Mouse (Mus musculus): Measurements from ENCODE around the gene Plk5. TPM values are rescaled to one million over a fixed set of nuclear protein-coding genes. Genes with fewer than 3 reads are reported as not detected.

The Plk5 gene
- polyA plus RNA-seq, 1 experiment from 2014 or later = 1.8 TPM

- ATAC-seq (ENCODE audit: insufficient number of reproducible peaks, insufficient read depth, low FRiP score, low TSS enrichment, low read depth) = peak; percentile 61
Measured at GRCm38 (mm10) chr10:80406684-80407501, 50.6 kb downstream of the Plk5 start, which contains the start of gene Uqcr11. Uqcr11 (minus strand) TSS chr10:80406830.

GRCm38 (mm10) chr10:80407924-80408323 lies 51.7 kb downstream of the Plk5 start:
- Histone ChIP-seq H3K4me3 (no peak overlapping the region), H3K9me3 (no peaks in the 10 kb centered on the region), H3K9ac (peak overlapping the region; percentile 94; the same call in 1 of the 2 replicates), H3K27me3 (no peaks in the 10 kb centered on the region), H3K4me2 (peak overlapping the region; percentile 94; the same call in 1 of the 2 replicates), H3K27ac (no peak overlapping the region), H3K4me1 (peaks cover 33% of the 10 kb centered on the region), H3K36me3 (peaks cover 66% of the 10 kb centered on the region)
- ATAC-seq (ENCODE audit: insufficient number of reproducible peaks, insufficient read depth, low FRiP score, low TSS enrichment, low read depth) = no peak
- WGBS = 43% methylated on average over 4 of the region's 4 CpGs

More at GRCm38 (mm10) chr10:80406684-80407501, 50.6 kb downstream of the Plk5 start, which contains the start of gene Uqcr11:
- WGBS = 1% methylated on average over 27 of the region's 27 CpGs
- peak within 1 kb of the TSS; percentile 94 for H3K4me2 ChIP-seq
- peaks cover 33% of the 10 kb centered on the region for H3K4me1 ChIP-seq
- peaks cover 66% of the 10 kb centered on the region for H3K36me3 ChIP-seq
- no peaks in the 10 kb centered on the region for H3K27me3 ChIP-seq
- peak within 1 kb of the TSS; percentile 94 for H3K9ac ChIP-seq
- H3K4me3 ChIP-seq = peak within 1 kb of the TSS; percentile 95
- H3K9me3 ChIP-seq = no peaks in the 10 kb centered on the region
- peak within 1 kb of the TSS; percentile 86 for H3K27ac ChIP-seq

GRCm38 (mm10) chr10:80412656-80413541 lies 56.6 kb downstream of the Plk5 start:
- Histone ChIP-seq H3K27ac (no peak overlapping the region), H3K9ac (no peak overlapping the region), H3K27me3 (no peaks in the 10 kb centered on the region), H3K36me3 (peaks cover 96% of the 10 kb centered on the region), H3K4me3 (no peak overlapping the region), H3K4me2 (no peak overlapping the region), H3K4me1 (peaks cover 8% of the 10 kb centered on the region), H3K9me3 (no peaks in the 10 kb centered on the region)
- 86% methylated on average over 44 of the region's 44 CpGs for WGBS
- ATAC-seq (ENCODE audit: insufficient number of reproducible peaks, insufficient read depth, low FRiP score, low TSS enrichment, low read depth) = no peak

Small RNA genes within 50 kb of the gene (microRNA-seq; reads per million reads assigned to microRNA genes)
- not detected for gene Gm22721

Other genes with a start within 250 kb of the Plk5 start
- 18.5 and 19.0 TPM in 2 replicates for gene Stk11, start 240.7 kb upstream of the Plk5 start, polyA plus RNA-seq (2015; fragmentation: Nextera tagmentation; extraction: Ambion mirVana)
- gene Atp5d, start 217.8 kb upstream of the Plk5 start, polyA plus RNA-seq (2015; fragmentation: Nextera tagmentation; extraction: Ambion mirVana) = 491 and 513 TPM in 2 replicates
- gene Cbarp, start 215.6 kb upstream of the Plk5 start, polyA plus RNA-seq (2015; fragmentation: Nextera tagmentation; extraction: Ambion mirVana) = 6.8 and 9.8 TPM in 2 replicates
- gene Midn, start 208.2 kb upstream of the Plk5 start, polyA plus RNA-seq (2015; fragmentation: Nextera tagmentation; extraction: Ambion mirVana) = 21.2 and 25.7 TPM in 2 replicates
- 142 and 162 TPM in 2 replicates for gene Cirbp, start 190.5 kb upstream of the Plk5 start, polyA plus RNA-seq (2015; fragmentation: Nextera tagmentation; extraction: Ambion mirVana)
- 11.0 and 11.6 TPM in 2 replicates for gene 1600002K03Rik, start 183.5 kb upstream of the Plk5 start, polyA plus RNA-seq (2015; fragmentation: Nextera tagmentation; extraction: Ambion mirVana)
- 26.8 and 38.8 TPM in 2 replicates for gene Efna2, start 177.0 kb upstream of the Plk5 start, polyA plus RNA-seq (2015; fragmentation: Nextera tagmentation; extraction: Ambion mirVana)
- gene Mum1, start 130.0 kb upstream of the Plk5 start, polyA plus RNA-seq (2015; fragmentation: Nextera tagmentation; extraction: Ambion mirVana) = 96.1 and 97.6 TPM in 2 replicates
- gene Ndufs7, start 107.3 kb upstream of the Plk5 start, polyA plus RNA-seq (2015; fragmentation: Nextera tagmentation; extraction: Ambion mirVana) = 266 and 299 TPM in 2 replicates
- gene Gamt, start 95.4 kb upstream of the Plk5 start, polyA plus RNA-seq (2015; fragmentation: Nextera tagmentation; extraction: Ambion mirVana) = 27.2 and 33.6 TPM in 2 replicates
- 66.0 and 70.6 TPM in 2 replicates for gene Dazap1, start 95.0 kb upstream of the Plk5 start, polyA plus RNA-seq (2015; fragmentation: Nextera tagmentation; extraction: Ambion mirVana)
- 1,000 and 1,047 TPM in 2 replicates for gene Rps15, start 64.0 kb upstream of the Plk5 start, polyA plus RNA-seq (2015; fragmentation: Nextera tagmentation; extraction: Ambion mirVana)
- 9.3 and 9.4 TPM in 2 replicates for gene Apc2, start 60.5 kb upstream of the Plk5 start, polyA plus RNA-seq (2015; fragmentation: Nextera tagmentation; extraction: Ambion mirVana)
- gene 2310011J03Rik, start 35.9 kb upstream of the Plk5 start, polyA plus RNA-seq (2015; fragmentation: Nextera tagmentation; extraction: Ambion mirVana) = 49.3 and 57.9 TPM in 2 replicates
- gene Pcsk4, start 27.0 kb upstream of the Plk5 start, polyA plus RNA-seq (2015; fragmentation: Nextera tagmentation; extraction: Ambion mirVana) = 4.4 and 4.9 TPM in 2 replicates
- gene Reep6, start 26.5 kb upstream of the Plk5 start, polyA plus RNA-seq (2015; fragmentation: Nextera tagmentation; extraction: Ambion mirVana) = 6.0 and 6.3 TPM in 2 replicates
- gene Adamtsl5, start 8.0 kb upstream of the Plk5 start, polyA plus RNA-seq (2015; fragmentation: Nextera tagmentation; extraction: Ambion mirVana) = 3.2 and 4.3 TPM in 2 replicates
- 8.9 and 10.4 TPM in 2 replicates for gene Mex3d, start 31.2 kb downstream of the Plk5 start, polyA plus RNA-seq (2015; fragmentation: Nextera tagmentation; extraction: Ambion mirVana)
- gene Mbd3, start 43.1 kb downstream of the Plk5 start, polyA plus RNA-seq (2015; fragmentation: Nextera tagmentation; extraction: Ambion mirVana) = 263 and 297 TPM in 2 replicates
- gene Uqcr11, start 50.4 kb downstream of the Plk5 start, polyA plus RNA-seq (2015; fragmentation: Nextera tagmentation; extraction: Ambion mirVana) = 447 and 479 TPM in 2 replicates
- gene Tcf3, start 77.2 kb downstream of the Plk5 start, polyA plus RNA-seq (2015; fragmentation: Nextera tagmentation; extraction: Ambion mirVana) = 162 and 183 TPM in 2 replicates
- gene Onecut3, start 138.4 kb downstream of the Plk5 start, polyA plus RNA-seq (2015; fragmentation: Nextera tagmentation; extraction: Ambion mirVana) = not detected in 2 replicates
- gene Atp8b3, start 182.7 kb downstream of the Plk5 start, polyA plus RNA-seq (2015; fragmentation: Nextera tagmentation; extraction: Ambion mirVana) = 0.04 and 0.28 TPM in 2 replicates
- 25.9 and 31.3 TPM in 2 replicates for gene Rexo1, start 205.1 kb downstream of the Plk5 start, polyA plus RNA-seq (2015; fragmentation: Nextera tagmentation; extraction: Ambion mirVana)
- gene Klf16, start 220.9 kb downstream of the Plk5 start, polyA plus RNA-seq (2015; fragmentation: Nextera tagmentation; extraction: Ambion mirVana) = 9.5 and 12.0 TPM in 2 replicates
- gene Abhd17a, start 233.9 kb downstream of the Plk5 start, polyA plus RNA-seq (2015; fragmentation: Nextera tagmentation; extraction: Ambion mirVana) = 84.6 and 85.3 TPM in 2 replicates
- 79.6 and 95.1 TPM in 2 replicates for gene Scamp4, start 246.4 kb downstream of the Plk5 start, polyA plus RNA-seq (2015; fragmentation: Nextera tagmentation; extraction: Ambion mirVana)
- 5.9 and 9.1 TPM in 2 replicates for gene Adat3, start 246.4 kb downstream of the Plk5 start, polyA plus RNA-seq (2015; fragmentation: Nextera tagmentation; extraction: Ambion mirVana)
- 4.3 and 4.6 TPM in 2 replicates for gene Gm49322, start 249.6 kb downstream of the Plk5 start, polyA plus RNA-seq (2015; fragmentation: Nextera tagmentation; extraction: Ambion mirVana)